Mouse (Mus musculus) ES-CJ7 (cell line): ENCODE data around the gene Cyp4a14.
"Not testable (repeated sequence)": the region's sequence is repeated elsewhere in the genome, so short reads cannot be mapped to it uniquely, and the experiment has no call there.

Experiments used
- DNase-seq: peaks from one replicate; pipeline ENCODE4 v3.0.0; 2011; ENCODE audit warnings: low read depth, low spot score

Gene Cyp4a14

GRCm38 (mm10) chr4:115496001-115496400, at the start of gene Cyp4a14:
Gene Cyp4a14 (minus strand): TSS chr4:115496142.
- DNase-seq: no peak

GRCm38 (mm10) chr4:115545101-115545500, 49.2 kb upstream of the Cyp4a14 start:
- DNase-seq: no peak

DNA sequence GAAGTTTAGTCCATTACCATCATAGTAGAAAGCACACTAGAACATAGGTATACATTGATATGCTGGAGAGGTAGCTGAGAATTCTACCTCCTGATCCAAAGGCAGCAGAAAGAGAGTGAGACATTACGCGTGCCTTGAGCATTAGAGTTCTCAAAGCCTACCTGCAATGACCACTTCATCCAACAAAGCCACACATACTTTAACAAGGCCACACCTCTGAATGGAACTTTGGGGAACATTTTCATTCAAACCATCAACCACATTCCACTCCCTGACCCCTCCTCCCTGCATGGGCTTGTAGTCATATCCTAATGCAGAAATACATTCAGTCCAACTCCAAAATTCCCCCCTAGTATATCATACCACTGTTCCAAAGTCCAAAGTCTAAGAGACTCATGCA, 25.8 kb upstream of the Cyp4a14 start:
- peak; percentile 32 for DNase-seq

- no peak for DNase-seq
Observed at GRCm38 (mm10) chr4:115519444-115519843, 23.5 kb upstream of the Cyp4a14 start.

- not testable (repeated sequence) for DNase-seq
Observed at GRCm38 (mm10) chr4:115518000-115518399, 22.1 kb upstream of the Cyp4a14 start, which contains the start of gene Cyp4a10. Gene Cyp4a10 (plus strand): TSS chr4:115518264.

- DNase-seq: not testable (repeated sequence)
Observed at GRCm38 (mm10) chr4:115513964-115514363, 18.0 kb upstream of the Cyp4a14 start.

- no peak for DNase-seq
Observed at GRCm38 (mm10) chr4:115497466-115497865, 1.5 kb upstream of the Cyp4a14 start.

GRCm38 (mm10) chr4:115481006-115481652, 14.8 kb downstream of the Cyp4a14 start:
- DNase-seq: no peak

- peak; percentile 33 for DNase-seq
Observed at GRCm38 (mm10) chr4:115476051-115476450, 19.9 kb downstream of the Cyp4a14 start.

DNA sequence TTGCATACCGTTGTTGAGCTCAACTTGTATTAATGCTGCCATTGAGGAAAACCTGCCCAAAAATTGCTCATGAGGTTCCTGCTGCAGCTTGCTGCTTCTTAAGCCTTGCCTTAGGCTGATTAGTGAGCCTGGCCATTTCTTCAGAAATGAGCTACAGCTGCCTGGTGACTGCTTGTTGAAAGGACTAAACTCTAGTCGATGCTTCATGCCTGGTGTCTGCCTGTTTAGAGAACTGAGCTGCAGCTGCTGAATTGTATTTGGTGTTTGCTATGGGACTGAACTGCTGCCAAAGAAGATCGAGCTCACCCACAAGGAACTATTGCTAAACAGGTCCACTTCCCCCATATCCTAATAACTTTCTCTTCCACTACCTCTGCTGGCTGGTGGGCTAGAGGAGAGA, 22.4 kb downstream of the Cyp4a14 start:
- DNase-seq: not testable (repeated sequence)

DNA sequence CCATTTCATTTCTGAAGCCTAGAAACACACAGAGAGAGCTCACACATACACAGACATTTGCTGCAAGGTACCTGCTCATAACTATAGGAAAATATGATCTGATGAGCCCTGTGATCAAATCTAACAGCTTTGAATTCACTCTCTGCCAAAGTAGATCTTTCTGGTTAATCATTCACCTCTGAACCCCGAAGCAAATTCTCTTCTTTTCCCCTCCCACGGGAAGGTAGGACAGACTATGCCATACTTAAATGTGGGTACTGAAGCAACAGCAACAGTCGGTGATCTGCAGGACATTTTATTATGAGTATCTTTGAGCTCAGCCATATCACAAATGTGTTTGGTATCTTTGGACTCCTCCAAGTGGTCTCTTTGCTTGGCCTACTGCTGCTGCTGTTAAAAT, 43.6 kb downstream of the Cyp4a14 start, which contains the start of gene Cyp4a30b:
TSS of gene Cyp4a30b (plus strand) at position 301 of the 400 bp plus-strand sequence.
- DNase-seq: no peak

DNA sequence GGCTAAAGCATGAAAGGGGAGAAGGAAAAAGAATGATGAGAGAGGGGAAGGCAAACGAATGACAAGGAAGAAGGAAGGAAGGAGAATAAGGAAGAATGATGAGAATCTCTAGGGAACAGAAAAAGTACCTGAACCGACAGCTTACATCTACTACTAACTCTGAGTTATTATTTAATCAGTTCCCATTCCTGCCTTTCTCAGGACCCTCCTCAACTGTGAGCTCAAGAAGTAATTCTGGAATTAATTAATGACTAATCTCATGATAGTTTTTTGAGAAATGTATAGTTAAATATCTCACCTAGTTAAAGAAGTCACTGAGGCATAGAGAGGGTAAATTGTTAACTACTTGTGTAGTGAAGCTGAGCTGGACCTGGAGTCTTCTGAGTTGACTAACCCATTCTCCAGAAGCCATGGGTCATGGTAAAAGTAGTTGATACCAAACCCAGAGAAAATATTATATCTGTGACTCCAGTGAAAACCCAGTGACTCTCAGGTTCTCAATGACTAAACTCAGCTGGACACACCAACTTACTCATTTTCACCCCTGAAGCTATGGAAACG, 45.3 kb downstream of the Cyp4a14 start:
- no peak for DNase-seq
